Mouse (Mus musculus): Measurements from ENCODE around the gene Auts2.

- TF ChIP-seq GATA1 (IDR thresholded peaks at IDR 0.05; ENCODE audit: low read length) = no peak
- TF ChIP-seq TAL1 (IDR thresholded peaks at IDR 0.05; ENCODE audit: low read length) = no peak
These were observed 862.9 kb downstream of the Auts2 start for GRCm38 (mm10) chr5:131680127-131680845.
